Mouse (Mus musculus) cerebellum, adult 9-11 months (tissue): Measurements from ENCODE around the gene Cog5.
A peak's percentile ranks its signal among the peaks of the same experiment; 100 is the strongest.

ENCODE experiments used
- DNase-seq: peaks from one replicate; pipeline ENCODE4 v3.0.0; 2022

Gene Cog5

GRCm38 (mm10) chr12:31896295-31896694, 241.6 kb downstream of the Cog5 start:
- DNase-seq, result no peak

GRCm38 (mm10) chr12:31896986-31897385, 242.3 kb downstream of the Cog5 start:
- DNase-seq, result peak; percentile 95

DNA sequence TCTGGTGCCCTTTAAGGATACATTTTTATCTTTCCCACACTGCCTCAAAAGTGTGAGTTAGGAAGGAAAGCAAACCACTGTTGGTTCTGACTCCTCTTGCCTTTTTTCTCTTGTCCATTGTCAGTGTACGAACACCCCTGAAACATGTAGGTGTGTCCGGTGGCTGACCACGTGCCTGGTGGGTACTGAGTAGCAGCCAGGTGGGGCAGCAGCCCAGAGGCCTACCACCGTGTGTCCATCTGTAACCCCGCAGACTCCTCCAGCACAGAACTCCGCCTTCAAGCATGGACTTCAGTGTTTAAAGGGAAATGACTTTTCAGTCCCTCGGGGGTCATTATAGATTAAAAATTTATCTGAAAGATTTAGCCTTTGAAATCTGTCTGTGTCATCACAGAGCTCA, 242.8 kb downstream of the Cog5 start:
- peak; percentile 94 for DNase-seq

GRCm38 (mm10) chr12:31900391-31900914, 245.8 kb downstream of the Cog5 start:
- no peak for DNase-seq

DNA sequence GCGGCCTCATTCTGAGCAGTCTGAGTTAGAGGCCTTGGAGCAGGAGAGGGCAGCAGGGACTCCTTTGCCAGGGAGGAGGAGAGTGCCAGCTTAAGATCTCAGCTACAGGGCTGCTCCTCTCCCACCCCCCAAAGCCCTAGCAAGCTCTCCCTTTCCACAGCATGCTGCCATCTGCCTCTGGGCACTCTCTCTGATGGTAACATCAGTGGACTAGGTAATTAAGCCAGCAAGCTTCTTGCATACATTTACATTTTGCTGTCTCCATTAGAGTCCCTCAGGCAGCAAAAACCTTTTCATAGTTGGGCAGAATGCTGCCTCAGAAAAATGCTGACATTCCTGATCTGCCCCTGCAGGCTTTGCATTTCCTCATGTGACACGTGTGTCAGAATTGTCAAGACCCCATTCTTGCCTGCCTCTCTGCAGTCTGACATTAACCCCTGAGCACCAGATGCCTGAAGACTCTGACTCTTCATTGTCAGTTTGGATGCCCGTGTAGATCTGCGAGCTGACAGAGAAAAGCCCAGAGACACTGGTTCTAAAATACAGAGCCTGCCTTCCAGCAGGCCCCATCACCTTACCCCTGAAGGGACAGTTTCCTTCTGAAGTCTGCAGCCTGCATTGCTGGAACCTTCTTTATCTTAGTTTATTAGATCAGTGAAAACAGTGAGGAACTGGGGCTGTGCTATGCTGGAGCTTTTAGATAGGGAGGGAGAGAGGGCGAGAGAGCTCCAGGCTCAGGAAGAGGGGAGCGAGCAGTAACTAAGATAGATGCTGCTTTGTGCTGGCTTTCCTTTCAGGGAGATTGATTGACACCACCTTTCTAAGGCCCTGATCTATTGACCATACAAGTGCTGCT, 251.3 kb downstream of the Cog5 start:
- DNase-seq, result peak; percentile 71

DNA sequence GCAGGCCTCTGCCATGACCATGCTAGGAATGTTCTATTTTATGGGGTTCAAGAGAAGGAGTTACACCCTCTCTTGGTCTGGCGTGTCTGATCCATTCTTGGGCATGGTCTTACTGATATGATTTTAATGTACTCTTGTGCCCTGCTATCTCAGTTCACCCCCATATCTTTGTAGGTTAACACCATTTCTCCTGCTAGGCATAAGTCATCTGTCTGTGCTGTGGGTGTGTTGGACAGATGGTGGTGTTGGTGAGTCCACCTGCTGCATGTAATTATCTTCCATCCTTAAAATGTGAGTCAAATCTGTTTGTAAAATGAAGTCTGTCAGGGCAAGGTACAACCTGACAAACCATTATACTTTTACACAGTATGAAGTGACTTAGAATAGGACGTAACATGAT, 252.8 kb downstream of the Cog5 start:
- no peak for DNase-seq

GRCm38 (mm10) chr12:31912966-31913551, 258.4 kb downstream of the Cog5 start:
- DNase-seq, result no peak

GRCm38 (mm10) chr12:31913614-31914013, 258.9 kb downstream of the Cog5 start:
- DNase-seq, result peak; percentile 94

GRCm38 (mm10) chr12:31916691-31917090, 262.0 kb downstream of the Cog5 start:
- DNase-seq, result no peak

DNA sequence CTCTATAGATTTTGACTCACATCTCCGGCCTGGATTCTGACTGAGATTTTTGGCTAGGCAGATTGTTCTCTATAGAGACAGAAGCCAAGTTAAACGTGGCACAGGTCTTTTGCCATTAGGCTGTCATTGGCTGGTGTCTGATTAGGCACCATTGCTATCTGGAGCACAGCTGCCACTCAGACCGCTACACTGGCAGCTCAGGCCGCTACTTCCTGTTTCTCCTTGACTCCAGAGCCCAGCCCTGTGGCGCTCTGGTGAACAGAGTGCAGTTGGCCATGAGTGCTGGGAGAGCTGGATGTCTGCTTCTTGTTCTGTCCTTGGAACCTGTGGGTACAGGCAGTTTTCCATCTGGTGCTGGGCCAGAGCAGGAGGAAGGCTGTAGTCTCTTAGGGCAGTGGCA, 262.6 kb downstream of the Cog5 start:
- DNase-seq, result peak; percentile 91

DNA sequence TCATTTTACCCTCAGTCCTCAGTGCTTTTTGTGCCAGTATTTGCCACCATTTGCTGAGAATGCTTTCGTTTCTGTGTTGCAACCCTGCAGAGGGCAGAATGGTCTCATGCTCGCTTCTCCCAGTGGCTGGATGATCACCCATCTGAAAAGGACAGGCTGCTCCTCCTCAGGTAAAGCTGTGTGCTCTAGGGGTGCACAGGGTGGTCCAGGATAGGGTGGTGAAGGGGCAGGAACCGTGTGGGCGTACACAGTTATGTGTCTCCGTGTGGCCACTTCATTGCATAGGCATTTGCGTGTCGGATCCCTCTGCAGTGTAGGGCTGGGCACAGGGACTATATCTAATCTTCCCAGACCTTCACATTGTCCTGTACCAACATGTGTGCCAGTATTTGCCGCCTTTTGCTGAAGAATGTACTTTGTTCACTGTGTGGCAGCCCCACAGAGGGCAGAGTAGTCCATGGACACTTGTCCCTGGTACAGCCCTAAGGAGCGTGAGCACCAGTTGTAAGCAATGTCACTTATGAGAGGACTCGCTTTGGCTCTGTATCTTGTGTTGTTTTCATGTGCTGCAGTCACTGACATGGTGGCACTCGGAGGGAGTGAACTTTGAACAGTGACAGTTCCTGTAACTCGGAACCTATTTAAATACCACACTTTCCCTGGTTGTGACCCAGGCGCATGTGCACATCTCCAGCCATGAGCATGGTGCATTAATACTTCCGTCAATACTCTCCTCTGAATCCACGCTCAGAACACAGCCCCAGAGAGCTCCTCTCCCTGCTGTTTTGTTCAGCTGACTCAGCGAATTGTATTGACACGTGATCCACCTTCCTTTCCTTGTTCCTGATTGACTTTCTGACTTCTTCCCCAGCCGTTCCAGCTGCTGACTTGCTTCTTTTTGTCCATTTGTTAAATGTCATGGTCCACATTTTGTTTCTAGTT, 266.1 kb downstream of the Cog5 start:
- no peak for DNase-seq

GRCm38 (mm10) chr12:31924135-31924534, 269.5 kb downstream of the Cog5 start:
- DNase-seq, result no peak

GRCm38 (mm10) chr12:31925343-31925742, 270.7 kb downstream of the Cog5 start:
- DNase-seq, result no peak

DNA sequence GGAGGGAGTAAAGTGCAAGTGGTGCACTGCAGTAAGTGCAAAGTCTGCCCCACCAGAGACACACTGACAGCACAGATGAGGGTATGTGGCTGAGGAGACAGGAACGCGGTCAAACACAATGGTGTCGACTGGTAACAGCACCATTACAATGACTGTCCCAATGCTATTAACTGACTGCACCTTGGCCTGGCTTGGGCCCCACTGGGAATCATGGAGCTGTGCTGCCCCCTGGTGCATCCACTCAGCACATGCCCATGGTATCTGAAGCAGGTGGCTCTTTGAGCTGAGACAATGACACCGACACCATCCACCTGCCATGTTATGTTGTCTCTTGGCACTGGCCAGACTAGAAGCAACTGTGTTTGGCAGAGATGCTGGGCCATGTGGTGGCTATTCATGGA, 272.0 kb downstream of the Cog5 start:
- peak; percentile 98 for DNase-seq

GRCm38 (mm10) chr12:31928498-31928897, 273.8 kb downstream of the Cog5 start:
- no peak for DNase-seq

DNA sequence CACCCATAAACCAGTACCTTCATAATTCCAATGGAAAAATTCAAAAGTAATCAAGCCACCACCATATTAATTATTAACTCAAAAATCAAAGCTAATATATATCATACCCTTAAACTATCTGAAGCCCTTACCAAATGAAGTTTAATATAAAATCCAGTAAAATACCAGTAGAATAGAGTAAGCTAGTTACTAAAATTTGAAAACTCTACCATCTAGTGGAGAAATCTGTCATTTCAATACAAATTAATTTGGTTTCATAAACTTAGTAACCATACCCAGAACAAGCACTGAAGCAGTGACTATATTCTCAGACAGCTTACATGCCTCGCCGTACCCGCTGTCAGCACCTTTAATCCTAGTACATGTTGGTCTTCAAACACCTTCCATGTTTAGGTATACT, 277.1 kb downstream of the Cog5 start:
- DNase-seq, result no peak

DNA sequence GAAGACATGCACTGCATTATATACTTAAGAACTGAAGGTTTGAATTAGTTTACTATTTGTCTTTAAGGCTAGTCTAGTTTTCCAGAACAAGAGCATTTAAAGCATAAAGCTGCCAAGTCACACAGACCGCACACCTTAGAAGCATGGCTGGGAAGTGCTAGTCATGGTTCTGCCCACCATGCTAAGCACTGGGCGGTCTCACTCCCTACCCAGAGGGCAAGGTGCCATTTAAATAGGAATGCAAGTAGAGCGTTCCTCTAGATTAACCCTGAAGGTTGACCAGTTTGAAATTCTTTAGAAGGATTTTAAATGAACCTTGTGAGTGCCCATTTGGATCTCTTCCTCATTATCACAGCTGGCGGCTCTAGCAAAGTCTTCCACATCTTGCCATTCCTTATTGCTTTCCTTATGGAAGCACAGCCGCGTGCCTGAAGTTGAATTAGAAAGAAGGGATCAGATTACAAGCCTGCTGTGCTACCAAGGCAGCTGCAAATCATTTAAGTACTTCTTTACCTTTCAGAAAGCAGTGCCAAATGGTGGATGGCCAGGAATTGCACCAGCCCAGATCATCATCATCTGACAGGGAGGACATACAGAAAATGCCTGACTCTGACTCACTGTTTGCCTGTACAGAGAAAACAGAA, 282.1 kb downstream of the Cog5 start:
- no peak for DNase-seq

DNA sequence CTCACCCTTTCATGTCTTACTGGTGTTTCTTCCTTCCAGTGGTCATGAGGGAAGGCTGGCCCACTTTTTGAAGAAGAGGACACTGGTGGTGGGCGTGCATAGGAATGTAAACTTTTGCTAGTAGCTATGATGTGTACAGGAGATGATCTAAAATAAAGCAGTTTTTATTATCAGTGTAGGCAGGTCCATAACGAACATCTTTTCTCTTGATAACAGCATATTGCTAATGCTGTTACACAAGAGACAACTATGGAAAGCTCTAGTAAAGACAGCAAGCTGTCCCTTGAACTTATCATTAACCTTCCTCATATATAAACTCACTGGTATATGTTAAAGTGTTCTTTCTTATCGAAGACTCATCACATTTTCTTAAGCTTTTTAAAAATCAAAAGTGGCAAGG, 282.9 kb downstream of the Cog5 start:
- no peak for DNase-seq

DNA sequence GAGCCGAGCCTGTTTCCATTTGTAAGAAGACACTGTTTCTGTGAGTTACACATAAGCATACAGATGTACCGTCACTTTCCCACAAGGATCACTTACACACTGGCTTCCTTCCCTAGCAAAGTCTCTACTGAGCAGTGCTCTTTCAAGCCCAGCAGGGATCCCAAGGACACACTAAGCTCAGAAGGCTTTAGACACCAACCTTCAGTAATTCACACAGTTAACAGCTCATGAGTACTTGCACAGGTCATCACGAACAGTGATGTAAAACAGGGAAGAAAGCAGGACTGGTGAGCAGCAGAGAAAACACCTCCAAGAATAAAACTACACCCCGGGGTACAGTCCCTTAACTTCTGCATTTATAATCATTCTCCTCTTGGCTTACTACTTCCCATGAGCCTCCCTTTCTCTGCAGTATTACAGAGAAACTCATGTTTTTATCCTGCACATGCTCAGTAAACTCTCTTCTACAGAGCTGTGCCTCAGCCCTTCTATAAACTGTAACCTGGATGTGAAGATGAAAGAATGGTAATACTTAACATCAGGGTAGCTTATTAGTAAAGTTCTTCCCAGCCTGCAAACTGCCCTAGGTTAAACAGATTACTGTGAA, 283.8 kb downstream of the Cog5 start:
- DNase-seq, result no peak

DNA sequence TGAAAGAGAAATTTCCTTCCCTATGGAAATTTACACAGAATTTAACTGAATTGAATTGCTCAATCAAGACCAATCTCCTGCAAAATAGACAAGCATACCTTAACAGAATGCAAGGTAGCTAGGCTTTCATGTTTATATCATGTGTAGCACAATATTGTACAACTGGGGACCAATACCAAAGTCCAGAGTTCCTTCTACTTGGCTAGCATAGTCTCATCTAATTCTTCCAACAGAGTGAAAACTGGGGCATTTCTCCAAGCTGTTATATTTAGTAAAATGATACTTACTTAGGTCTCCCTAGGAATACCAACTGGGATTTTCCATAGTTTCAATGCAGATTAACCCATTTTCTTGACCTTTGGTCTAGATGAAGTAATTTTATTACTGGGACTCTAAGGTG, 284.4 kb downstream of the Cog5 start:
- no peak for DNase-seq

DNA sequence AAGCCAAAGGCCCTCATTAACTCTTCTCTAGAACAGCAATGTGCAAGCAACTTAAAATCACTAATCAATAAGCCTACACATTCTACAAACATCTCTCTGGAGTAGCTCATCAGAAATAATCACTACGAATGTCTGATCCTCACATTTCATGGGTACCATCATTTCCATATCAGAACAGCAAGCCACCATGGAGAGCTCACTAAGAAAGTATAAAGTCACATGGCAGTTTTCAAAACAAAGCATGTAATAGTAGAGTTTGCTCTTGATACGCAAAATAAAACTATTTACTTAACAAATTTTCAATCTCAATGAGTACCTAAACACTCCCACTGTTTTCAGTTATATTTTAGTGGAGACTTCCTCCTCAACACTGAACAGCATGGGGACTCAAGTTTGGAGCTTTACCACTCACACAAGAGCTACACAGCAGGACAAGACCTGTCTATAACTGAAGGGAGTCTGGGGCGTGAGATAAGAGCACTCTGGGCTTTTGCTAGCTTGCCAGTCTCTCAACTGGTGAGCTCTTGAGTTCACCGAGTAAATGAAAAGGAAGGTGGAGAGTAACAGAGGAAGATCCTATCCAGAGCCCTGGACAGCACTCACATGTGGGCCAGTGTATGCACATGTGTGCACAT, 288.5 kb downstream of the Cog5 start:
- no peak for DNase-seq

DNA sequence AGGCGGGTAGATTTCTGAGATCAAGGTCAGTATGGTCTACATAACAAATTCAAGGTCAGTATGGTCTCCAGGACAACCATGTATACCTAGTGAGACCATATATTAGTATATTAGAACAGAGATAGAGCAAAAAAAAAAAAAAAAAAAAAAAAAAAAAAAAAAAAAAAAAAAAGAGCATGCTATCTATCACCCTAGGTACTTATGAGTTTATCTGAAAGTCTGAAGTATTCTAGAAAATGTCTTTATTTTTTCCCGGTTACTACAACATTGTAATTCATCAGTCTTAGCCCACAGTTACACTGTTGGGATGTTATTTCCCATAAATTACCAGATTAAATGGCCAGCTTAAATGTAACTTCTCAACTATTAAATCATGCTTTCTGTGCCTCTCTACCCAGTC, 289.7 kb downstream of the Cog5 start:
- DNase-seq, result no peak
